In the genomic region with DNA sequence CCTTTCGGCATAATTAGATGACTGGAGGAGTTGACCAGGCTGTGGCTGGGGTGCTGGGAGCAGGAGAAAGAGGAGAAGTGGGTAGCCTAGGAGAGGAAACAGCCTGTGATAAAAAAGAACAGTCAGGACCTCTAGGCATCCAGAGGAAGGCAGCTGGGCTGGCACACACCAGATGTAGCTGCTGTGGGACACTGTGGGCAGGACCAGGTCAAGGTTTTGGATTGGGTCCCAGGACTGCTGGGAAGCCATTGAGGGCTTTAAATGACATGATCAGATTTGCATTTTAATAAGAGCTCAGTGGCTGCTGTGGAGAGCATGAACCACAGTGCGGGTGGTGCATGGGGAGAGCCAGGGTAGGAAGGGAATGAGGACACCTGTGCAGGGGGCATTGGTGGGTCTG, we compare ENCODE assay signal across 32 mouse cellular contexts. TPM values are rescaled to one million over a fixed set of nuclear protein-coding genes. Genes with fewer than 3 reads are reported as not detected.
A peak's percentile ranks its signal among the peaks of the same experiment; 100 is the strongest.
DNase-seq lines count a peak whose midpoint lies in the region; ATAC-seq and TF ChIP-seq lines count a peak whose summit lies in the region.
"Had no signal": no experiment of that assay in that cellular context is flagged by ENCODE, and none has a peak within 500 bp of the region (broad histone marks: within the 10 kb centered on the region; RNA-seq: fewer than 3 reads in every experiment).

No protein-coding gene starts in this region.

- no peak overlapping the region for H3K27ac ChIP-seq in forebrain, embryonic 14.5 days (ENCODE audit: low read depth, low read length)
- H3K27ac ChIP-seq in forebrain, embryonic 13.5 days = no peak overlapping the region
- no peak overlapping the region for H3K27ac ChIP-seq in midbrain, embryonic 14.5 days (replicated peaks; ENCODE audit: low read depth, low read length)
- H3K27ac ChIP-seq in midbrain, postnatal 0 days (ENCODE audit: low read depth, low read length) = no peak overlapping the region
- H3K27ac ChIP-seq: heart, embryonic 10.5 days; heart, embryonic 15.5 days; hindbrain, embryonic 12.5 days; liver, embryonic 14.5 days; macrophage; midbrain, embryonic 13.5 days had no signal

- H3K4me1 ChIP-seq in forebrain, embryonic 14.5 days (ENCODE audit: control insufficient read depth, insufficient read depth, low read length) = 0 out of 2 replicates have a peak, but pooled peaks cover 2% of the 10 kb centered on the region
- H3K4me1 ChIP-seq in forebrain, embryonic 13.5 days = peaks cover 9% of the 10 kb centered on the region
- H3K4me1 ChIP-seq in midbrain, embryonic 14.5 days (ENCODE audit: control insufficient read depth, insufficient read depth, low read length) = no peaks in the 10 kb centered on the region
- H3K4me1 ChIP-seq in midbrain, postnatal 0 days (ENCODE audit: insufficient read depth, low read length) = no peaks in the 10 kb centered on the region
- H3K4me1 ChIP-seq: heart, embryonic 10.5 days; heart, embryonic 15.5 days had no signal

- H3K4me2 ChIP-seq in forebrain, embryonic 14.5 days (ENCODE audit: low read length) = no peak overlapping the region
- no peak overlapping the region for H3K4me2 ChIP-seq in forebrain, embryonic 13.5 days
- no peak overlapping the region for H3K4me2 ChIP-seq in midbrain, embryonic 14.5 days (ENCODE audit: low read length)
- no peak overlapping the region for H3K4me2 ChIP-seq in midbrain, postnatal 0 days (ENCODE audit: low read depth, low read length, poor library complexity, severe bottlenecking)
- H3K4me2 ChIP-seq: heart, embryonic 15.5 days; hindbrain, embryonic 12.5 days; midbrain, embryonic 13.5 days had no signal

- no peaks in the 10 kb centered on the region for H3K36me3 ChIP-seq in forebrain, embryonic 14.5 days (ENCODE audit: control insufficient read depth, insufficient read depth, low read length)
- no peaks in the 10 kb centered on the region for H3K36me3 ChIP-seq in forebrain, embryonic 13.5 days (ENCODE audit: poor library complexity, severe bottlenecking)
- H3K36me3 ChIP-seq in midbrain, embryonic 14.5 days (ENCODE audit: control insufficient read depth, insufficient read depth, low read length) = no peaks in the 10 kb centered on the region
- no peaks in the 10 kb centered on the region for H3K36me3 ChIP-seq in midbrain, postnatal 0 days (ENCODE audit: insufficient read depth, low read length)
- H3K36me3 ChIP-seq: G1E; heart, embryonic 10.5 days; heart, embryonic 15.5 days; hindbrain, embryonic 12.5 days; midbrain, embryonic 13.5 days had no signal

- peak; percentile 33 for DNase-seq in forebrain, embryonic 14.5 days (ENCODE audit: low spot score)
- peak; percentile 8 for DNase-seq in kidney, adult 18-20 months
- no peak for DNase-seq in kidney, postnatal 14 days
- DNase-seq in midbrain, embryonic 14.5 days = peak; percentile 32
- DNase-seq in midbrain, postnatal 0 days (ENCODE audit: low spot score) = no peak
- peak; percentile 56 for DNase-seq in brain, embryonic 14.5 days (ENCODE audit: low read depth)
- no peak for DNase-seq in gastrocnemius, adult 8-10 months (ENCODE audit: low spot score in 2 of 2)
- DNase-seq: cerebellum, adult 2 months; cerebellum, postnatal 14 days; gastrocnemius, postnatal 14 days; liver; lung, adult 2 months; lung, postnatal 10 days; spleen, adult 18-20 months; thymus, adult 18-20 months; thymus, postnatal 25 days had no signal

- 47% methylated on average over 2 of the region's 2 CpGs for WGBS in forebrain, embryonic 14.5 days
- 56% methylated on average over 2 of the region's 2 CpGs for WGBS in forebrain, embryonic 13.5 days
- 50% methylated on average over 2 of the region's 2 CpGs for WGBS in midbrain, embryonic 14.5 days
- WGBS in midbrain, postnatal 0 days = 52% methylated on average over 2 of the region's 2 CpGs

- no peak overlapping the region for H3K9ac ChIP-seq in forebrain, embryonic 14.5 days (ENCODE audit: low read length)
- H3K9ac ChIP-seq in forebrain, embryonic 13.5 days = no peak overlapping the region
- H3K9ac ChIP-seq in midbrain, embryonic 14.5 days (replicated peaks; ENCODE audit: low read length) = no peak overlapping the region
- H3K9ac ChIP-seq in midbrain, postnatal 0 days (replicated peaks; ENCODE audit: low read length, poor library complexity, severe bottlenecking) = no peak overlapping the region
- H3K9ac ChIP-seq: heart, embryonic 15.5 days; hindbrain, embryonic 12.5 days; liver, embryonic 14.5 days; midbrain, embryonic 13.5 days had no signal

- no peaks in the 10 kb centered on the region for H3K27me3 ChIP-seq in forebrain, embryonic 14.5 days (replicated peaks; ENCODE audit: control insufficient read depth, insufficient read depth, low read length)
- peaks cover 2% of the 10 kb centered on the region; the same call in 1 of the 2 replicates for H3K27me3 ChIP-seq in forebrain, embryonic 13.5 days
- no peaks in the 10 kb centered on the region for H3K27me3 ChIP-seq in midbrain, embryonic 14.5 days (ENCODE audit: control insufficient read depth, insufficient read depth, low read length)
- no peaks in the 10 kb centered on the region for H3K27me3 ChIP-seq in midbrain, postnatal 0 days (ENCODE audit: insufficient read depth, low read length)

- no peak overlapping the region for H3K4me3 ChIP-seq in forebrain, embryonic 14.5 days (ENCODE audit: low read depth, low read length)
- no peak overlapping the region for H3K4me3 ChIP-seq in forebrain, embryonic 13.5 days
- H3K4me3 ChIP-seq in midbrain, embryonic 14.5 days (replicated peaks; ENCODE audit: low read depth, low read length) = no peak overlapping the region
- H3K4me3 ChIP-seq in midbrain, postnatal 0 days (ENCODE audit: low read depth, low read length) = no peak overlapping the region
- H3K4me3 ChIP-seq: erythroblast, embryonic 14.5 days; heart, embryonic 10.5 days; heart, embryonic 15.5 days; hindbrain, embryonic 12.5 days; midbrain, embryonic 13.5 days had no signal

- no peaks in the 10 kb centered on the region for H3K9me3 ChIP-seq in forebrain, embryonic 14.5 days (replicated peaks; ENCODE audit: control insufficient read depth, low read length)
- no peaks in the 10 kb centered on the region for H3K9me3 ChIP-seq in forebrain, embryonic 13.5 days (replicated peaks)
- H3K9me3 ChIP-seq in midbrain, embryonic 14.5 days (ENCODE audit: control insufficient read depth, low read length) = no peaks in the 10 kb centered on the region
- no peaks in the 10 kb centered on the region for H3K9me3 ChIP-seq in midbrain, postnatal 0 days (ENCODE audit: low read length)
- H3K9me3 ChIP-seq: G1E; heart, embryonic 10.5 days; heart, embryonic 15.5 days; hindbrain, embryonic 12.5 days; midbrain, embryonic 13.5 days had no signal

- no peak for TF ChIP-seq CTCF in midbrain, postnatal 0 days (IDR thresholded peaks at IDR 0.05)
- no peak for TF ChIP-seq CTCF in brain, embryonic 14.5 days (IDR thresholded peaks at IDR 0.05; ENCODE audit: borderline replicate concordance, extremely low read depth, insufficient read depth, insufficient read length)

- no peak for ATAC-seq in forebrain, embryonic 14.5 days
- no peak for ATAC-seq in forebrain, embryonic 13.5 days
- no peak for ATAC-seq in midbrain, embryonic 14.5 days (ENCODE audit: low FRiP score, low TSS enrichment)
- ATAC-seq in midbrain, postnatal 0 days (ENCODE audit: low FRiP score) = no peak
- ATAC-seq: intestine, embryonic 16.5 days; midbrain, embryonic 13.5 days; Patski had no signal

- no peak for TF ChIP-seq POLR2A in brain, embryonic 14.5 days (IDR thresholded peaks at IDR 0.05; ENCODE audit: borderline replicate concordance, extremely low read depth, insufficient read depth, insufficient read length, poor library complexity, severe bottlenecking)

RNA-seq across cellular contexts. Expression of a gene that starts 7.1 kb away (rescaled TPM):
- 4.2 and 4.8 TPM in 2 replicates for polyA plus RNA-seq in forebrain, embryonic 14.5 days (2014; fragmentation: Nextera tagmentation; extraction: Ambion mirVana)
- 1.9 and 2.0 TPM in 2 replicates for polyA plus RNA-seq in forebrain, embryonic 13.5 days (2015; fragmentation: Nextera tagmentation; extraction: Ambion mirVana)
- 0.63 and 1.0 TPM in 2 replicates for polyA plus RNA-seq in midbrain, embryonic 14.5 days (2014; fragmentation: Nextera tagmentation; extraction: Ambion mirVana)
- total RNA-seq in midbrain, postnatal 0 days (2014; rRNA removed) = 0.93 and 1.4 TPM in 2 replicates
- 0.54 and 0.72 TPM in 2 replicates for polyA plus RNA-seq in midbrain, postnatal 0 days (2015; fragmentation: Nextera tagmentation; extraction: Ambion mirVana)
- 2.5 and 3.6 TPM in 2 replicates for polyA plus RNA-seq in brain, embryonic 14.5 days (2012; rRNA removed)
- total RNA-seq in gastrocnemius, adult 8-10 months (2022) = not detected
- total RNA-seq: G1E; gastrocnemius, postnatal 14 days; granulocyte monocyte progenitor cell, adult 5-6 weeks; heart, postnatal 25 days; megakaryocyte-erythroid progenitor cell, adult 5-6 weeks; neutrophil, adult 5-6 weeks had no signal
- polyA plus RNA-seq: G1E; liver, embryonic 14.5 days; macrophage; neural tube, embryonic 11.5 days; Patski had no signal

Comparison
In these comparisons a context has a peak if more than half of its experiments do, and no peak if none do; other contexts are left out.
1. DNase-seq: peak in forebrain, embryonic 14.5 days (single experiment), kidney, adult 18-20 months (single experiment), midbrain, embryonic 14.5 days (single experiment) and brain, embryonic 14.5 days (single experiment); none in kidney, postnatal 14 days (single experiment), midbrain, postnatal 0 days (single experiment) and gastrocnemius, adult 8-10 months (0 of 2).